Mouse (Mus musculus) heart, embryonic 14.5 days (tissue): ENCODE data around the gene Ptprj. TPM values are rescaled to one million over a fixed set of nuclear protein-coding genes. Genes with fewer than 3 reads are reported as not detected.
"Not testable (repeated sequence)": the region's sequence is repeated elsewhere in the genome, so short reads cannot be mapped to it uniquely, and the experiment has no call there.

Experiments used
- ATAC-seq: fragments of 200-750 bp; cut with Nextera tagmentation; 2 replicates; pipeline ENCODE4 v1.8.0; 2017; ENCODE audit warnings: low read depth, moderate TSS enrichment; ENCODE audit not compliant: insufficient number of reproducible peaks, insufficient read depth, low FRiP score
- H3K27ac ChIP-seq, 2 experiments: fragments of 200-500 bp in 1 of 2; fragments of 300-500 bp in 1 of 2; sonication (generic) in 1 of 2; replicated peaks in 1 of 2; 2 replicates each; pipeline ENCODE4 v1.5.1; 2012 to 2014; ENCODE audit warnings: low read depth in 2 of 2, low read length in 2 of 2, control low read depth in 1 of 2, mild to moderate bottlenecking in 1 of 2, mixed read lengths in 1 of 2; ENCODE audit not compliant: control insufficient read depth in 1 of 2, insufficient read depth in 1 of 2
- H3K27me3 ChIP-seq: fragments of 300-500 bp; sonication (generic); 2 replicates; pipeline ENCODE4 v1.6.1; 2014; ENCODE audit warnings: mild to moderate bottlenecking, low read length, control low read depth; ENCODE audit not compliant: control insufficient read depth, insufficient read depth
- H3K36me3 ChIP-seq: fragments of 300-500 bp; sonication (generic); 2 replicates; pipeline ENCODE4 v1.6.1; 2014; ENCODE audit warnings: mild to moderate bottlenecking, control low read depth, low read length, mixed read lengths; ENCODE audit not compliant: control insufficient read depth, insufficient read depth
- H3K4me1 ChIP-seq, 2 experiments: fragments of 200-500 bp in 1 of 2; fragments of 300-500 bp in 1 of 2; sonication (generic) in 1 of 2; 2 replicates each; pipeline ENCODE4 v1.6.1; 2012 to 2014; ENCODE audit warnings: low read length in 2 of 2, control low read depth in 1 of 2, mixed read lengths in 1 of 2; ENCODE audit not compliant: control insufficient read depth in 2 of 2, insufficient read depth in 2 of 2
- H3K4me2 ChIP-seq: fragments of 300-500 bp; sonication (generic); 2 replicates; pipeline ENCODE4 v1.6.1; 2014; ENCODE audit warnings: mild to moderate bottlenecking, low read length
- H3K4me3 ChIP-seq, 2 experiments: fragments of 200-500 bp in 1 of 2; fragments of 300-500 bp in 1 of 2; sonication (generic) in 1 of 2; 2 replicates each; pipeline ENCODE4 v1.5.1; 2012 to 2014; ENCODE audit warnings: low read length in 2 of 2, mild to moderate bottlenecking in 2 of 2, control low read depth in 1 of 2, low read depth in 1 of 2, moderate library complexity in 1 of 2; ENCODE audit not compliant: control insufficient read depth in 1 of 2, insufficient read depth in 1 of 2
- H3K9ac ChIP-seq: fragments of 300-500 bp; sonication (generic); 2 replicates; pipeline ENCODE4 v1.6.1; 2014; ENCODE audit warnings: mild to moderate bottlenecking, low read length
- H3K9me3 ChIP-seq: fragments of 300-500 bp; sonication (generic); 2 replicates; pipeline ENCODE4 v1.6.1; 2016; ENCODE audit warnings: low read length, control low read depth; ENCODE audit not compliant: control insufficient read depth
- WGBS: fragments of 180-500 bp; shearing (Covaris S2); extraction: QIAGEN DNeasy Blood & Tissue Kit; methylation state at CpG from one replicate; pipeline ENCODE4 v1.1.7; 2014; 5-methylcytosine and 5-hydroxymethylcytosine counted together
- polyA plus RNA-seq: library from polyadenylated mRNA; unstranded; fragments of >200 nt; fragmentation: Nextera tagmentation; extraction: Ambion mirVana; gene quantifications from 2 replicates; pipeline ENCODE4 v1.2.1, GENCODE M21; 2014

The Ptprj gene
- polyA plus RNA-seq, 1 experiment from 2014 or later, result 1.5 TPM

- H3K4me3 ChIP-seq, H3K36me3 ChIP-seq, H3K4me1 ChIP-seq, H3K27ac ChIP-seq, H3K27me3 ChIP-seq, ATAC-seq, H3K9ac ChIP-seq, H3K4me2 ChIP-seq, H3K9me3 ChIP-seq: not testable (repeated sequence)
- WGBS, result 94% methylated on average over 1 of the region's 5 CpGs
Observed at GRCm38 (mm10) chr2:90437453-90437852, 143.0 kb downstream of the Ptprj start.

DNA sequence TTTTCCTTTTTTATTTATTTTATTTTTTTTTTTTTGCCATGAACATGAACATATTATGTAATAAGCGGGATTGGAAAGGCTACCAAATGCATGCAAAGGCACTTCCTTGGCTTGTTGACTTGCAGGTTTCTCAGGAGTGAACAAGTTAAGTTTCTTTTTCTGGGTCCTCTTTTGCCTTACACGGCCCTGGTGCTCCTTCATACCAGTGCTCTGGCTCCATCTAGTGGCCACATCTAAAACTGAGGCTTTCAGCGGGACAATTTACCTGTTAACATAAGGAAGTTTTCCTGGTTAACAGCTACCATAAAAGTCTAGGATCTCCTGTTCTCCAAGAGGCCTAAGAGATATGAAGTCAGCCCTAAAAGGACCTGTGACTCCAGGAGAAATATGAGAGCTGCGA is 150.7 kb downstream of the Ptprj start:
- H3K4me2 ChIP-seq, H3K9me3 ChIP-seq, H3K27ac ChIP-seq, H3K27me3 ChIP-seq, H3K4me3 ChIP-seq, ATAC-seq, H3K9ac ChIP-seq, H3K36me3 ChIP-seq, H3K4me1 ChIP-seq: not testable (repeated sequence)
- WGBS, result no CpG with 5 or more reads among the region's 4 CpGs

DNA sequence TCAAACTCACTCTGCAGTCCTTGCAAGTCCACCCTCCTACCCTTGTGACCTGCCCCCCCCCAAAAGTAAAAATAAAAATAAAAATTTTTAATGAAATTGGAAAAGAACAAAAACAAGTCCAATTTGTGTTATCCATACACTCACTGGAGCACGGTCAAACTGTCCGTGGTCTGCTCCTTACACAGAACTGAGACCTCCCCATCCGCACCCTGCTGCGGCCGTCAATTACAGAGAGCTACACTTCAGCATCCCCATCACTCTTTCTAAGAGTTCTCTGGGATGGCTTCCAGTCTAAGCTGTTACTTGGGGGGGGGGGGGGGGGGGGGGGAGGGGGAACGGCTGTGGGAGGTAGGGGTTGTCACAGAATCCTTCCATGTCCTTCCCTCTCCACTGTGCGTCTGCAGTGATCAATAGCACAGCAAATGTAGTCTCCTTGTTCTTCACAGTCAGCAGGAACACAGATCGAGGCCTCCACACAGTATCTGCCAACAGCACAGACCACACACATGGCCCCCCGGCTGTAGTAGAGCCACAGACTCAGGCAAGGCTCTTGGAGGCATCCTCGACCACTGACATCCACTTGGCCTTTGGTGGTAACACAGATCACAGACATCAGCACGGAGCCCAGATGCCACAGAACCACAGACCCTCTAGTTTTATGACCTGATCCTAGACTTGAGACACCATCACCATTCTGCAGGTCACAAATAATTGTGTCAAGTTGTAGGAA is 151.3 kb downstream of the Ptprj start:
- not testable (repeated sequence) for H3K27ac ChIP-seq, H3K4me1 ChIP-seq, H3K36me3 ChIP-seq, ATAC-seq, H3K9me3 ChIP-seq, H3K4me2 ChIP-seq, H3K27me3 ChIP-seq, H3K9ac ChIP-seq, H3K4me3 ChIP-seq
- WGBS, result no CpG with 5 or more reads among the region's 11 CpGs

DNA sequence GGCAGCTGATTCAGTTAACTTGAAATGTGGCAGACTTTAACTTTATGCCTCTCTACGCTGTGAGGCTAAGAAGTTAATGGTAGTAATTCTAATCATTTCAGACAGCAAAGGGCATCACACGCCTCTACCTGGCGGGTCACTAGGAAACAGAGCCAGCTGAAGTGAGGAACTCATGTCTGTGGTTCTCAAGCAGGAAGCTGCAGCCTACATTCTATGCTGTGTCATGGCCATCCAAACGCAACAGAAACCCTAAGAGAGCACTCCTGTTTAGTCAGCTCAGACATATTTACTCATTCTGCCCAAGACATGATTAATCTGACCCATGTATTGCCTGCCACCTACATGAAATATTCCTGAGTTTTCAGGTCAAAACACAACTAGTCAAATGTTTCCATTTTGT is 155.5 kb downstream of the Ptprj start:
- not testable (repeated sequence) for H3K27ac ChIP-seq, H3K27me3 ChIP-seq, ATAC-seq, H3K4me2 ChIP-seq, H3K9ac ChIP-seq, H3K9me3 ChIP-seq, H3K4me3 ChIP-seq, H3K36me3 ChIP-seq, H3K4me1 ChIP-seq
- WGBS, result no CpG with 5 or more reads among the region's 4 CpGs

GRCm38 (mm10) chr2:90422282-90422681 is 158.2 kb downstream of the Ptprj start:
- not testable (repeated sequence) for H3K27ac ChIP-seq, H3K36me3 ChIP-seq, ATAC-seq, H3K4me2 ChIP-seq, H3K4me1 ChIP-seq, H3K9me3 ChIP-seq, H3K27me3 ChIP-seq, H3K9ac ChIP-seq, H3K4me3 ChIP-seq
- 72% methylated on average over 6 of the region's 6 CpGs for WGBS

DNA sequence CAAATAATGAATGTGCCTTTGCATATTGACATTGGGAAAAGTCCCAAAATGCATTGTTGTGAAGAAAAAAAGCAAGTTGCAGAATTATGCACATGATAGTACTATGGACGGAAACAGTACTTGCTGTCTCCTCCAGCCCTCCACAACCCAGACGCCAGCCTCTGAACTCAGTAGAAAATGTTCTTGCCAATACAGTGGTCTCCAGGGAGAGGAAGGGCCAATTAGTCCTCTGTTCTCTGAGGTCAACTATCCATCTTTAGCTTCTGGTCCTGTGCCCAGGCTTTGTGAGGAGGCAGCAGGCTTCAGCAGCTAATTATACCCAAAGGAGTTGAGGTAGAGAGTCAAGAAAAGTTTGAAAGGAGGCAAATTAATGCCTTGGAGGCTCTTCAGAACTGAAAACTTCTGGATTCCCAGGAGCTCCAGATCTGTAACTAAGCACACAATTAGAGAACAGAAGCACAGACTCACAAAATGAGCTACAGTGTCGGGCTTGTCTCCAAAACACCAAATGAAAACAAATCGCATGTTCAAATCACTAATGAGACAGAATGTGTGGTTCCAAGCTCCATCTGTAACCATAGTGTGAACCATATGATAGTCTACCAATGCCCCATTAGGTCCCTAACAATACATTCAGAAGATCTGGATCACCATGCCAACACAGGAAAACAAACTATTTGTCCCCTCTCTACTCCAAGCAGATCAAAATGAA is 166.2 kb downstream of the Ptprj start:
- H3K27me3 ChIP-seq, H3K36me3 ChIP-seq, ATAC-seq, H3K27ac ChIP-seq, H3K9ac ChIP-seq, H3K4me2 ChIP-seq, H3K4me3 ChIP-seq, H3K9me3 ChIP-seq, H3K4me1 ChIP-seq: not testable (repeated sequence)
- WGBS, result 81% methylated on average over 4 of the region's 4 CpGs

- H3K4me1 ChIP-seq, H3K4me3 ChIP-seq, H3K9ac ChIP-seq, H3K27ac ChIP-seq, H3K27me3 ChIP-seq, H3K4me2 ChIP-seq, ATAC-seq, H3K36me3 ChIP-seq, H3K9me3 ChIP-seq: not testable (repeated sequence)
- 56% methylated on average over 5 of the region's 7 CpGs for WGBS
Observed at GRCm38 (mm10) chr2:90398633-90399107, 181.8 kb downstream of the Ptprj start, which contains the start of gene Olfr1274-ps. TSS of gene Olfr1274-ps (plus strand) at chr2:90398683.
